Mouse (Mus musculus) liver, adult 2 months (tissue): Measurements from ENCODE around the gene Ltbp3.

Experiments used
- CTCF ChIP-seq: fragments of 200-500 bp; IDR thresholded peaks from 2 replicates; pipeline ENCODE4 v1.5.1; 2011; ENCODE audit warnings: low read depth, low read length, control low read depth
- POLR2A ChIP-seq: fragments of 200-500 bp; IDR thresholded peaks from 2 replicates; pipeline ENCODE4 v1.6.1; 2011; ENCODE audit warnings: low read length, control low read depth; ENCODE audit not compliant: insufficient read depth; ENCODE audit errors: extremely low read depth

- TF ChIP-seq CTCF (no peak), POLR2A (no peak)
Measured at GRCm38 (mm10) chr19:5710068-5710467, 30.6 kb upstream of the Ltbp3 start.
